Mouse (Mus musculus): Measurements from ENCODE around the gene Ackr3.

The Ackr3 gene

GRCm38 (mm10) chr1:90203341-90203740, 439 bp upstream of the Ackr3 start:
- no peak for ATAC-seq (ENCODE audit: insufficient number of reproducible peaks, low FRiP score, low TSS enrichment)

GRCm38 (mm10) chr1:90204821-90205220, 1.0 kb downstream of the Ackr3 start:
- no peak for ATAC-seq (ENCODE audit: insufficient number of reproducible peaks, low FRiP score, low TSS enrichment)

GRCm38 (mm10) chr1:90205223-90205622, 1.4 kb downstream of the Ackr3 start:
- ATAC-seq (ENCODE audit: insufficient number of reproducible peaks, low FRiP score, low TSS enrichment) = no peak

GRCm38 (mm10) chr1:90206684-90207083, 2.9 kb downstream of the Ackr3 start:
- no peak for ATAC-seq (ENCODE audit: insufficient number of reproducible peaks, low FRiP score, low TSS enrichment)

GRCm38 (mm10) chr1:90207279-90207678, 3.5 kb downstream of the Ackr3 start:
- ATAC-seq (ENCODE audit: insufficient number of reproducible peaks, low FRiP score, low TSS enrichment) = no peak

GRCm38 (mm10) chr1:90207739-90208502, 4.1 kb downstream of the Ackr3 start:
- no peak for ATAC-seq (ENCODE audit: insufficient number of reproducible peaks, low FRiP score, low TSS enrichment)

- ATAC-seq (ENCODE audit: insufficient number of reproducible peaks, low FRiP score, low TSS enrichment) = no peak
These were observed 4.7 kb downstream of the Ackr3 start for GRCm38 (mm10) chr1:90208503-90208860.

- no peak for ATAC-seq (ENCODE audit: insufficient number of reproducible peaks, low FRiP score, low TSS enrichment)
These were observed 5.3 kb downstream of the Ackr3 start for GRCm38 (mm10) chr1:90209069-90209468.

- no peak for ATAC-seq (ENCODE audit: insufficient number of reproducible peaks, low FRiP score, low TSS enrichment)
These were observed 6.0 kb downstream of the Ackr3 start for GRCm38 (mm10) chr1:90209741-90210140.

GRCm38 (mm10) chr1:90210346-90210745, 6.6 kb downstream of the Ackr3 start:
- no peak for ATAC-seq (ENCODE audit: insufficient number of reproducible peaks, low FRiP score, low TSS enrichment)

GRCm38 (mm10) chr1:90210761-90211160, 7.0 kb downstream of the Ackr3 start:
- no peak for ATAC-seq (ENCODE audit: insufficient number of reproducible peaks, low FRiP score, low TSS enrichment)

GRCm38 (mm10) chr1:90212376-90212775, 8.6 kb downstream of the Ackr3 start:
- ATAC-seq (ENCODE audit: insufficient number of reproducible peaks, low FRiP score, low TSS enrichment) = no peak

GRCm38 (mm10) chr1:90212901-90213300, 9.1 kb downstream of the Ackr3 start:
- no peak for ATAC-seq (ENCODE audit: insufficient number of reproducible peaks, low FRiP score, low TSS enrichment)

GRCm38 (mm10) chr1:90214021-90214420, 10.2 kb downstream of the Ackr3 start:
- no peak for ATAC-seq (ENCODE audit: insufficient number of reproducible peaks, low FRiP score, low TSS enrichment)

- ATAC-seq (ENCODE audit: insufficient number of reproducible peaks, low FRiP score, low TSS enrichment) = no peak
These were observed 11.1 kb downstream of the Ackr3 start for GRCm38 (mm10) chr1:90214926-90215325.

- ATAC-seq (ENCODE audit: insufficient number of reproducible peaks, low FRiP score, low TSS enrichment) = no peak
These were observed 12.1 kb downstream of the Ackr3 start for GRCm38 (mm10) chr1:90215881-90216280.

GRCm38 (mm10) chr1:90216395-90216794, 12.6 kb downstream of the Ackr3 start:
- ATAC-seq (ENCODE audit: insufficient number of reproducible peaks, low FRiP score, low TSS enrichment) = no peak

- no peak for ATAC-seq (ENCODE audit: insufficient number of reproducible peaks, low FRiP score, low TSS enrichment)
These were observed 16.5 kb downstream of the Ackr3 start for GRCm38 (mm10) chr1:90220280-90220679.

- ATAC-seq (ENCODE audit: insufficient number of reproducible peaks, low FRiP score, low TSS enrichment) = no peak
These were observed 17.1 kb downstream of the Ackr3 start for GRCm38 (mm10) chr1:90220844-90221243.

GRCm38 (mm10) chr1:90221811-90222361, 18.1 kb downstream of the Ackr3 start:
- ATAC-seq (ENCODE audit: insufficient number of reproducible peaks, low FRiP score, low TSS enrichment) = no peak

- no peak for ATAC-seq (ENCODE audit: insufficient number of reproducible peaks, low FRiP score, low TSS enrichment)
These were observed 18.7 kb downstream of the Ackr3 start for GRCm38 (mm10) chr1:90222427-90222901.

GRCm38 (mm10) chr1:90223006-90223405, 19.2 kb downstream of the Ackr3 start:
- ATAC-seq (ENCODE audit: insufficient number of reproducible peaks, low FRiP score, low TSS enrichment) = no peak
